Mouse (Mus musculus): ENCODE data around the gene Pald1.

Pald1 gene

GRCm38 (mm10) chr10:61402480-61402879 is 19.1 kb upstream of the Pald1 start:
- no peak for DNase-seq (ENCODE audit: low spot score)

DNA sequence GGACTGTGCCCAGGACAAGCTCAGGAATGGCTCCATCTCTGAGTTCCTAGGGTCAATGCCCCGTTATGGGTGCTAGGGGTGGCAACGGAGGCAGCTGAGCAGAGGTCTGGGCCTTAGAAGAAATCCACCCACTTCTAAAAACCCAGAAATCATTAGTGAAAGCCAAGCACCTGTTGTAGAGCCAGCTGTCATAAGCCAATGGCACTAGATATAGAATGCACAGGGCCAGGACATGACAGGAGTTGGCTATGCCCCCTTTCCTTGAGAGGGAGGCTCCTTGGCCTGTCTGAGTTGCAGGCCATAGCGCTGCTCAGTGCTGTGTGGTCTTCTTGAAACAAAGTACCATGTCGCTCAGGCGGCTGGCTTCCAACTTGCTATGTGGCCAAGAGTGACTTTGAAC is 17.1 kb upstream of the Pald1 start:
- no peak for DNase-seq (ENCODE audit: low spot score)

DNA sequence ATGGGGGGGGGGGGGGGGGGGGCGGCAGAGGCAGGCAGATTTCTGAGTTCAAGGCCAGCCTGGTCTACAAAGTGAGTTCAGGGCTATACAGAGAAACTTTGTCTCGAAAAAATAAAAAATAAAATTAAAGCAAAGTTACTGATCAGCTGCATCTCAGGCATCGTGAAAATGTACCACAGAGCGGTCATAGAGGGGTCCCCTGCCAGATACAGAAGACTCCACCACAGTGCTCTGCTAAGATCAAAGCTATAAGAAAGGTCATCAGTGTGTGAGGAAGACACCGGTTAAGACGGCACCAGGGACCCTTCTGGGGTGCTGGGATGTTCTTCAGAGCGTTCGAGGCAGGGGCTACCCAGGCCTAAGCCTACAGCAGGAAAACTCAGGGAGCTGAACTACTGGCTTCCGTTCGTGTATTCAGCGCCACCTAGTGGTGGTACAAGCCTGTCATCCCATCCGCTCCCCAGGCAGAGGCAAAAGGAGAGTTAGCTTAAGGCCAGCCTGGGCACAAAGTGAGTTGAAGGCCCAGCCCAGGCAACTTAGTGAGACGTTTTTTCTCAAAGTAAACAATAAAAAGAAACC is 15.9 kb upstream of the Pald1 start:
- DNase-seq (ENCODE audit: low spot score) = peak; percentile 69

DNA sequence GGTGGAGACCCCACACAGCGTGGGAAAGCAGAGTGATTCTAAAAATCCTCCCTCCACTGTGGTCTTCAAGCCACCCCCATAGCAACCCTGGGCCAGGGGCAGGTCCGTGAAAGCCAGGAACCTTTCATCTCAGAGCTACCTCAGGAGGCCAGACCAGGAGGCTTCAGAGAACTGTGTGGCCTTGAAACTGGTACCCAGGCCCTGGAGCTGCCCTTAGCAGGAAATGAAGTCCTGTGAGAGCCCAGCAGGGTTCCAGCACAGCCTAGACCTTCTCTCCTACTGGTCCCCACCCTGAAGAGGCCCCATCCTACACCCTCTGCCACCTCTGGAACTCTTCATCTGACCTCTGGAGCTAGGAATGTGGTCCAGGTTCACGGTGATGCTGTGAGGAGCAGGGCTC is 14.8 kb upstream of the Pald1 start:
- DNase-seq (ENCODE audit: low spot score) = no peak

GRCm38 (mm10) chr10:61394476-61395136 is 11.3 kb upstream of the Pald1 start:
- DNase-seq (ENCODE audit: low spot score) = no peak

GRCm38 (mm10) chr10:61392584-61392983 is 9.3 kb upstream of the Pald1 start:
- DNase-seq (ENCODE audit: low spot score) = no peak

DNA sequence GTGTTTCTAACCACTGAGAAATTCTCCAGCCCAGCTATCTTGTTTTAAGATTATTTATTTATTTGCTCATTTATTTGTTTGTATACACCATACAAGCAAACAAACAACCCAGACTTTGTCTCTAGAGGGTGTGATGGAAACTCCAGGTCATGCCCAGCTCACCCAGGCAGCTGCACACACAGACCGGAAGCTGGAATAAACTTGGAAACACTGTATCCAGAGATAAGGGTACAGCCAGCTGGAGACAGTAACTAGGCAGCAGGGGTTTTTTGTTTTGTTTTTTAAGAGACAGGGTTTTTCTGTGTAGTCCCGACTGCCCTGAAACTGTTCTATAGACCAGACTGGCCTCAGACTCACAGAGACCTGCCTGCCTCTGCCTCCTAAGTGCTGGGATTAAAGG is 6.8 kb upstream of the Pald1 start:
- DNase-seq (ENCODE audit: low spot score) = no peak

GRCm38 (mm10) chr10:61389020-61389419 is 5.7 kb upstream of the Pald1 start:
- DNase-seq (ENCODE audit: low spot score) = no peak

- no peak for DNase-seq (ENCODE audit: low spot score)
Measured at GRCm38 (mm10) chr10:61386284-61386683, 3.0 kb upstream of the Pald1 start.

DNA sequence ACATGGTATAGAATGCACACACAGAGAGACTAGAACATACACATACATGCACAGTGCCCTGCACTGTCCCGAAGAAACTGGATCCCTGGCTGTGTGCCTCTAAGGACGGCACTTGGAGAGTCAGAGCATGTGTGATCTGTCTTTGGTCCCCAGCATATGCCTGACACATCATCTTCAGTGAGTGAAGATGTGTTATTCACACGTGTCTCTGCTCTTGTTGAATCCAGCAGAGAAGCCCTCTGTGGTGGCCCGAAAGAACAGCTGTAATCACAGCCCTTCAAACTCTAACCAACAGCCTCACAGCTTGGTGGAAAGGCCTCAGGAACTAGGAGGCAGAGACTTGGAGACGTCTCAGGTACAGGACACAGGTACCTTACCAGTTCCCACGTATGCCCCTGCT is 1.8 kb upstream of the Pald1 start:
- DNase-seq (ENCODE audit: low spot score) = no peak

DNA sequence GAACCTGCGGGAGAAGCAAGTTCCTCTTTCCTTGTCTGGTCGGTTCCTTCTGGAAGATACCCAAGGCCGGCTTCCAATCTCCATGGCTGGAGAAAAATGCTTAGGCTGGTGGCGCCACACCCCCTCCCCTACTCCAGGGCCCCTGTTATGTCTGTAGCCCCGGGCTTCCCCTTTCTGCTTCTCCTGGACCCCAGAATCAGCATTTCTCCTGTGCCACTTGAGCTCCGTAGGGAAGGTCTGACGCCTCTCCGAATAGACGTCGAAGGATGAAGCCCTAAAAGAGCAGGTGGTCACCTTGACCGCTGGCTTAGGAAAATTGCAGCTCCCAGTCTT is 351 bp upstream of the Pald1 start:
- no peak for DNase-seq (ENCODE audit: low spot score)

DNA sequence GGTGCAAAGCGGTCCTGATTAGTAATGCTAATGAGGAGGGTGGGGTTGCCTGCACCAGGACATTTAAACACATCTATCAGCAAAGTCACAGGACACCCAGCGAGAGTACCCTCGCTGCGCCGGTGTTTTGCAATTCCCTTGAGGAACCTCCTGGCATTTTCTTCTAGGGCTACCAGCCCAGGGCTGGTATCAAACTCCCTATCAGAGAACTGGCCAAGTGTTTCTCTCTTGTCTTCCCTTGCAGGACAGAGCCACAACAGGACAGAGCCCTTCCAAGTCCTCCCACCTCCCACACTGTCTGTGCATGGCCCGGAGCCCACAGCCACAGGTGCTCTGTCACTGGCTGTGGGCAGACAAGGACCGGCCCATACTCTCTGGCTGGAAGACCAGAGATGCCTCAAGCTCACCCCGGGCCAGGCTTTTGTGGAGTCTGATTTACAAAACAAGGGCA is 1.0 kb downstream of the Pald1 start:
- DNase-seq (ENCODE audit: low spot score) = no peak

DNA sequence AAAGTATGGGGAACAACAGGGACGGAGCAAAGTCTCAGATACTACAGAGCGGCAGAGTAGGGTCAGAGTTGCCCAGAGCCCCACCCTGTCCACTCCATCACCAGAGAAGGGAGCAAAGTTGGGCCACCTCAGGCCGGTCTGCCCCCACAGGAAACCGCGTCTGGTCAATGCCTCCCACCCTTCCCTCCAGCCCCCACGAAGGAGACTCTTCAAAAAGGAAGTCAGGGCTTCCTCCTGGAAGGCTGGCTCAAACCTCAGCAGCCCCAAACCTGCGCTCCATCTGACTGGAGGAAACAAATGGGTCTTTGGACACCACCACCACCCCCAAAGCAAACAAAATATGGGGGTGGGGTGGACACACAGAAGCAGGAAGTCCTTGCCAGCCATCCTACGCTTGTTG is 1.5 kb downstream of the Pald1 start:
- no peak for DNase-seq (ENCODE audit: low spot score)

DNA sequence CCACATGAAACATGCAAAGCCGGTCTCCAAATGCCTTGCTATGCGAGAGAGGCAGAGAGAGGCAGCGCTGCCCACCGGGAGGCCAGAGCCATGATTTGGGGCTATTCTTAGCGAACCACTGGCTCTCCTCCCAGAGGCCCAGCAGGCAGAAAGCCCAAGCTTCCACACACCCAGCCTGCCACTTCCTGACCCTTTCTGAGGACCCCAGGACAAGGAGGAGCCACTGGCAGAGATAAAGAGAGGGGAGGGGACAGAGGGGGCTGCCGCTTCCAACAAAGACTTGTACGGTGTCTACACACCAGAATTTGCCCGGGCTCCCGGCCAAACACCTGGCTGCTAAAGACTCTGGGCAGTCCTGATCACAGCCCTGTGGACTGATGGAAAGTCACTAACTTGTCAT is 3.1 kb downstream of the Pald1 start:
- no peak for DNase-seq (ENCODE audit: low spot score)

GRCm38 (mm10) chr10:61379340-61380040 is 3.8 kb downstream of the Pald1 start:
- DNase-seq (ENCODE audit: low spot score) = no peak

- no peak for DNase-seq (ENCODE audit: low spot score)
Measured at GRCm38 (mm10) chr10:61378698-61379097, 4.6 kb downstream of the Pald1 start.

DNA sequence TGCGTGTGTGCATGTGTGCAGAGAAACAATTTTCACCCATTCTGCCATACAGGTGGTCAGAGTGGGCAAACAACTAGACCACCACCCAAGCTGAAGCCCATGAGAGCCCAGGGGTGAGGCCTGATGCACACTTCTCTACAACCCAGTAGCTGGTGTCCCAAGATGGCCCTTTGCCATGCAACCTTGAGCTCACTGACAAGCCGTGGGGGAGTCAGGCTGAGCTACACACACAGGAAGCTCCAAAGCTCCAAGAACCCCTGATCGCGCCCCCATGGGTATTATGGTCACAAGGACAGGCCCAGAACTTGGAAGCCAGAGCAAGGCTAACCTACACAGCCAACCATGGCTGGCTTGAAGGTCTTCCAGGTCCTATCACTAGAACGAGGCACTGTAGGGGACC is 5.3 kb downstream of the Pald1 start:
- DNase-seq (ENCODE audit: low spot score) = no peak

- no peak for DNase-seq (ENCODE audit: low spot score)
Measured at GRCm38 (mm10) chr10:61374771-61375481, 8.4 kb downstream of the Pald1 start.

DNA sequence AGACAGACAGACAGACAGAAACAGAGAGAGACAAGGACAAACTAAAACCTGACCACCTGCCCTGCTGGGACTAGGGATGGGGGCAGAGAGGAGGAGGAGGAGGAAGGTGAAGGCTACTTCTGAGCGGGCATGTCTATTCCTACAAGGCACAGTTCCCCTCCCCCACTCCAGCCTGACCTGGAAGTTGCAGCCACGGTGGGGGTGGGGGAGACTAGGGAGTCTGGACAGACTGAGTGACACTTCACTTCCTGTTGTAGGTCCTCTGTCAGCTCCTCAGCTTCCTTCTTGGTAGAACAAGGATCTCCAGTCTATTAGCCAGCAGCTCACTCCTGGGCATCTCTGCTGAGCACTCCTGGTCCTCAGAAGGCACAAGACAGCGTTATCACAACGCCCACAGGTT is 9.3 kb downstream of the Pald1 start:
- DNase-seq (ENCODE audit: low spot score) = no peak

GRCm38 (mm10) chr10:61372585-61372923 is 10.8 kb downstream of the Pald1 start:
- DNase-seq (ENCODE audit: low spot score) = no peak

GRCm38 (mm10) chr10:61371884-61372584 is 11.3 kb downstream of the Pald1 start:
- DNase-seq (ENCODE audit: low spot score) = no peak

DNA sequence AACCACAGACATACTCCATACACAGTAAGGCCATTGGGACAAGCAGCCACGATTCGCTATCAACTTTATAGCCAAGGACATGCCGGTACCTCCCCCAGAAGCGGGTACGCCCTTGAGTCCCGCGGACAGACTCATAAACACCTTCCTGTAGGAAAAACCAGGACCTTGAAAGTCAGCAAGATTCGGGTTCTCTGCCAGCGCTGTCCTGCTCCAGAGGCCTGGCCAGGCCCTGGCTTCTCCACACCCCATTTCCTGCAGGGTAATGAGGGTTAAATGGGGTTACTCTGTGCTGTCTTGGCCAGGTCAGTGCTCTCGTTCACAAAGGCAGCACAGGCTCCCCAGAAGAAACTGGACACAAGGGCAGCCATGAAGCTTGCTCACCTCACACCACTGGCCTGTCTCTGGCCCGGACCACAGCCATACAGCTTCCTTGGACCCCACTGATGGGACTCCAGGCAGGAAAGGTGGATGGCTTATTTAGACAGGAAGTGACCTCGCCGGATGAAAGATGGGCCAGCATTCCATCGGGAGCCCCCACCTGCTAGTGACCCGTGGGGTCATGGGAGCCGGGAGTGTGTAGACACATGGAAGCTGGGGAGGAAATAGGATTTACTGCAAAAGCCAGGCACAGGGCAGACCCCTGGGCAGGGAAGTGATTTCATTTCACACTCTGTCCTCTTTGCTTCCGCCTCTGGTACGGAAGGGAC is 12.9 kb downstream of the Pald1 start:
- no peak for DNase-seq (ENCODE audit: low spot score)
